Mouse (Mus musculus): Measurements from ENCODE around the gene Kifc3. TPM values are rescaled to one million over a fixed set of nuclear protein-coding genes. Genes with fewer than 3 reads are reported as not detected.

The Kifc3 gene
- polyA plus RNA-seq, 1 experiment = 64.7 TPM

GRCm38 (mm10) chr8:95220571-95220998 lies 18.0 kb upstream of the Kifc3 start:
- TF ChIP-seq POLR2A (IDR thresholded peaks at IDR 0.05; ENCODE audit: low read depth, low read length) (no peak), CTCF (IDR thresholded peaks at IDR 0.05; ENCODE audit: extremely low read depth, insufficient read length, insufficient replicate concordance, low read depth, low read length) (no peak)
- H3K27me3 ChIP-seq (ENCODE audit: control insufficient read depth, insufficient read depth, low read length) = no peaks in the 10 kb centered on the region
- no peak overlapping the region for H3K27ac ChIP-seq (ENCODE audit: insufficient read depth, low read depth, low read length)
- no peak overlapping the region for H3K4me3 ChIP-seq (ENCODE audit: low read depth, low read length)
- no peaks in the 10 kb centered on the region for H3K4me1 ChIP-seq (ENCODE audit: control insufficient read depth, insufficient read depth, insufficient read length, low read length)
- 46% methylated on average over 7 of the region's 7 CpGs for WGBS
- no peaks in the 10 kb centered on the region for H3K36me3 ChIP-seq (ENCODE audit: control insufficient read depth, insufficient read depth, low read length)

DNA sequence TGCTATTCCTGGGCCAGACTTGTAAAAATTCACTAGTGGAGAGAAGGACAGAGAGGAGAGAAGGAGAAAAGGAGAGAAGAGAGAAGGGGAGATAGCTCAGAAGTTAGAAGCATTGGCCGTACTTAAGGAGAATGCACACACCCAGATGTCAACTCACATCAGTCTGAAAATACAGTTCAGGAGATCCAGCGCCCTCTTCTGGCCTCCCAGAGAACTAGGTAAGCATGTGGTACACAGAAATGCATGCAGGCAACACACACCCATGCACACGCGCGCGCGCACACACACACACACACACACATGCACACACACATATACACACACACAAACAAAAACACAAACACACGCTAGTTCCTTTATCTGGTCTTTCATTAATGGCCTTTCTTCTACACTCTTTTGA lies 17.0 kb upstream of the Kifc3 start:
- WGBS = 88% methylated on average over 8 of the region's 8 CpGs
- H3K27ac ChIP-seq (ENCODE audit: insufficient read depth, low read depth, low read length) = no peak overlapping the region
- TF ChIP-seq POLR2A (IDR thresholded peaks at IDR 0.05; ENCODE audit: low read depth, low read length) (no peak), CTCF (IDR thresholded peaks at IDR 0.05; ENCODE audit: extremely low read depth, insufficient read length, insufficient replicate concordance, low read depth, low read length) (no peak)
- H3K36me3 ChIP-seq (ENCODE audit: control insufficient read depth, insufficient read depth, low read length) = no peaks in the 10 kb centered on the region
- H3K4me3 ChIP-seq (ENCODE audit: low read depth, low read length) = no peak overlapping the region
- H3K4me1 ChIP-seq (ENCODE audit: control insufficient read depth, insufficient read depth, insufficient read length, low read length) = no peaks in the 10 kb centered on the region
- no peaks in the 10 kb centered on the region for H3K27me3 ChIP-seq (ENCODE audit: control insufficient read depth, insufficient read depth, low read length)

DNA sequence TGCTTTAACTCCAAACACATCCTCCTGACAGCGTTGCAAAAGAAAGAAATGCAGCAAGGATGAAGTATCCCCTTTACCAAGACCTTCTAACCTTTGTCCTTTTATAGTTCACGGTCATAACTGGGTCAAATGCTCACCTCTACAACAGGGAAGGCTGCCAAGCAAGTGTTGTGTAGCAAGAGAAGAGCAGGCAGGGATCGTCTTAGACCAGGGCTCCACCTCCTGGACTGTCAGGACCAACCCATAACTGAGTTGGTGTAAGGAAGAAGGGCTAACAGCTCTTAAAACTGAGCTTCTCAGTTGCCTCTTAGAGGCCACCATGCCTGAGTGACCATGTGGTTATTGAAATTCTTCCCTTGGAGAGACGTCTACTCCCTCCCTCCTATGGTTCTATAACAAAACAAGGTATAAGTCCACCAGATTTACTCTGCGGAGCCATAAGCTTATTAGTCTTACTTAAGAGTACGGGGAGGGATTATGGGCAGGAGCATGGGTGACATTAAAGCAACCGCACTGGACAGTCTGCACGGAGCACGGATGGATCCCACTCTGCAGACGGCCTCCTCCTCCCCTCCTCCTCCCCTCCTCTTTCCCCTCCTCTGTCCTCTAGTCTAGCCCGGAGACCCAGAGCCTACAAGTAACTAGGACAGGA lies 13.2 kb upstream of the Kifc3 start:
- Histone ChIP-seq H3K4me1 (ENCODE audit: control insufficient read depth, insufficient read depth, insufficient read length, low read length) (no peaks in the 10 kb centered on the region), H3K27me3 (ENCODE audit: control insufficient read depth, insufficient read depth, low read length) (no peaks in the 10 kb centered on the region), H3K27ac (ENCODE audit: insufficient read depth, low read depth, low read length) (no peak overlapping the region), H3K4me3 (ENCODE audit: low read depth, low read length) (no peak overlapping the region), H3K36me3 (ENCODE audit: control insufficient read depth, insufficient read depth, low read length) (no peaks in the 10 kb centered on the region)
- TF ChIP-seq POLR2A (IDR thresholded peaks at IDR 0.05; ENCODE audit: low read depth, low read length) = no peak
- no peak for TF ChIP-seq CTCF (IDR thresholded peaks at IDR 0.05; ENCODE audit: extremely low read depth, insufficient read length, insufficient replicate concordance, low read depth, low read length)
- 69% methylated on average over 11 of the region's 11 CpGs for WGBS

- WGBS = 11% methylated on average over 11 of the region's 11 CpGs
- Histone ChIP-seq H3K36me3 (ENCODE audit: control insufficient read depth, insufficient read depth, low read length) (no peaks in the 10 kb centered on the region), H3K4me3 (ENCODE audit: low read depth, low read length) (no peak overlapping the region), H3K27ac (ENCODE audit: insufficient read depth, low read depth, low read length) (no peak overlapping the region), H3K27me3 (ENCODE audit: control insufficient read depth, insufficient read depth, low read length) (no peaks in the 10 kb centered on the region), H3K4me1 (ENCODE audit: control insufficient read depth, insufficient read depth, insufficient read length, low read length) (no peaks in the 10 kb centered on the region)
- TF ChIP-seq CTCF (IDR thresholded peaks at IDR 0.05; ENCODE audit: extremely low read depth, insufficient read length, insufficient replicate concordance, low read depth, low read length) (no peak), POLR2A (IDR thresholded peaks at IDR 0.05; ENCODE audit: low read depth, low read length) (no peak)
Observed at GRCm38 (mm10) chr8:95209924-95210323, 7.3 kb upstream of the Kifc3 start.

GRCm38 (mm10) chr8:95205946-95206345 lies 3.3 kb upstream of the Kifc3 start:
- H3K4me1 ChIP-seq (ENCODE audit: control insufficient read depth, insufficient read depth, insufficient read length, low read length) = peaks cover 2% of the 10 kb centered on the region; the same call in 1 of the 2 replicates
- no peak overlapping the region for H3K27ac ChIP-seq (ENCODE audit: insufficient read depth, low read depth, low read length)
- H3K36me3 ChIP-seq (ENCODE audit: control insufficient read depth, insufficient read depth, low read length) = no peaks in the 10 kb centered on the region
- H3K27me3 ChIP-seq (ENCODE audit: control insufficient read depth, insufficient read depth, low read length) = no peaks in the 10 kb centered on the region
- TF ChIP-seq CTCF (IDR thresholded peaks at IDR 0.05; ENCODE audit: extremely low read depth, insufficient read length, insufficient replicate concordance, low read depth, low read length) (no peak), POLR2A (IDR thresholded peaks at IDR 0.05; ENCODE audit: low read depth, low read length) (no peak)
- no peak overlapping the region for H3K4me3 ChIP-seq (ENCODE audit: low read depth, low read length)
- 45% methylated on average over 8 of the region's 8 CpGs for WGBS

DNA sequence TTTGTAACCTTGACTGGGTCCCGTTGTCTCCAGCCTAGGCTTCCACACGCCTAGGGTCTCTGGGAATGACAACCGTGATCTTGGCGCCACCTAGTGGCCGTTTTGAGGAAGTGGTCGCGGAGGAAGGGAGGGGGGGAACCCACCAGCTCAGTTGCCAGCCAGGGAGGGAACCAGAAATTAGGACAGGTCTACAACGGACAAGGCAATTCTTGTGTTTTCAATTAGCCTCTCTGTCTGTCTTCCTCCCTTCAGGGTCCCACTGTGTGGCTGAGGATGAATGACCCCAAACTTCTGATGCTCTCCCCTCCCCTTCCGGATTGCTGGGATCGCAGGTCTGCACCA lies 1.4 kb upstream of the Kifc3 start:
- 22% methylated on average over 10 of the region's 10 CpGs for WGBS
- H3K36me3 ChIP-seq (ENCODE audit: control insufficient read depth, insufficient read depth, low read length) = no peaks in the 10 kb centered on the region
- H3K4me1 ChIP-seq (ENCODE audit: control insufficient read depth, insufficient read depth, insufficient read length, low read length) = peaks cover 4% of the 10 kb centered on the region
- H3K4me3 ChIP-seq (ENCODE audit: low read depth, low read length) = no peak overlapping the region
- H3K27me3 ChIP-seq (ENCODE audit: control insufficient read depth, insufficient read depth, low read length) = no peaks in the 10 kb centered on the region
- no peak overlapping the region for H3K27ac ChIP-seq (ENCODE audit: insufficient read depth, low read depth, low read length)
- TF ChIP-seq POLR2A (IDR thresholded peaks at IDR 0.05; ENCODE audit: low read depth, low read length) = no peak
- TF ChIP-seq CTCF (IDR thresholded peaks at IDR 0.05; ENCODE audit: extremely low read depth, insufficient read length, insufficient replicate concordance, low read depth, low read length) = peak; percentile 96; the same call in 1 of the 2 replicates

DNA sequence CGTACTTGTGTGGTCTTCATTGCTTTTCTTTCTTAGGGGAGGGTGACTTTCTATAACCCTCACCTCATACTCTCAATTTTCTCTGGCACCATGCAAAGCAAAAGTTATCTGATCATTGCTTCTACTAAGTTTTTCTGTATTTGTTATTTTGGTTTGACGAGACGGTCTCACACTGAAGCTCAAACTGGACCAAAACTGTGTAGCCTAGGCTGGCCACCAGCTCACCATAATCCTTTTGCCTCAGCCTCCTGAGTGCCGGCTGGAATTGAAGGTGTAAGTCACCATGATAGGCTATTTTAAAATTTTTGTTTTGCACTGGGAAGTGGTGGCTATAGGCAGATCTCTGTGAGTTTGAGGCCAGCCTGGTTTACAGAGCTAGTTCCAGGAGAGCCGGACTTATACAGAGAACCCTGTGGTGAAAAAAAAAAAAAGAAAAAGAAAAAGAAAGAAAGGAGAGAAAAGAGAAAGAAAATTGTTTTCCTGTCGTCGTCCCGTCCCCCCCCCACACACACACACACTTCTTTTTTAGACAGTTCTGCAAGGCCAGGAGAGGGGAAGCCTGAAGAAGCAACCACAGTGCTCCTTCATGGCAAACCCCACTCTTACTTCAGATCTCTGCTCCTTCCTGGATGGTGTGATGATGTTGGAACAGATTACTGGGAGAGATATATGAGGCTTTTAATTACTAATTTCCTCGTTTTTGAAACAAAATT lies 870 bp upstream of the Kifc3 start:
- TF ChIP-seq POLR2A (IDR thresholded peaks at IDR 0.05; ENCODE audit: low read depth, low read length) (no peak), CTCF (IDR thresholded peaks at IDR 0.05; ENCODE audit: extremely low read depth, insufficient read length, insufficient replicate concordance, low read depth, low read length) (no peak)
- H3K4me1 ChIP-seq (ENCODE audit: control insufficient read depth, insufficient read depth, insufficient read length, low read length) = peaks cover 4% of the 10 kb centered on the region
- H3K27ac ChIP-seq (ENCODE audit: insufficient read depth, low read depth, low read length) = 0 out of 2 replicates have a peak overlapping the region, but pooled peaks have one; percentile 18
- no peaks in the 10 kb centered on the region for H3K36me3 ChIP-seq (ENCODE audit: control insufficient read depth, insufficient read depth, low read length)
- H3K4me3 ChIP-seq (ENCODE audit: low read depth, low read length) = no peak overlapping the region
- no peaks in the 10 kb centered on the region for H3K27me3 ChIP-seq (ENCODE audit: control insufficient read depth, insufficient read depth, low read length)
- WGBS = 48% methylated on average over 9 of the region's 9 CpGs

All from small intestine, adult 2 months (tissue).